Mouse (Mus musculus) spleen, postnatal 14 days (tissue): ENCODE measurements at regions not wholly inside any gene's neighbourhood (a gene's known extent, or its start where the extent isn't known, plus 50 kb on each side); places are given as distances from the start of the nearest gene placed in this dataset.

Experiments
- DNase-seq, 2 experiments: peaks; one replicate each; pipeline ENCODE4 v3.0.0; 2021 to 2022; ENCODE audit warnings: low spot score in 2 of 2

- no peak for DNase-seq
These were observed 87.8 kb upstream of the Cpm start for GRCm38 (mm10) chr10:117541487-117541886.

GRCm38 (mm10) chr10:117540747-117541398 lies 88.4 kb upstream of the Cpm start:
- no peak for DNase-seq

DNA sequence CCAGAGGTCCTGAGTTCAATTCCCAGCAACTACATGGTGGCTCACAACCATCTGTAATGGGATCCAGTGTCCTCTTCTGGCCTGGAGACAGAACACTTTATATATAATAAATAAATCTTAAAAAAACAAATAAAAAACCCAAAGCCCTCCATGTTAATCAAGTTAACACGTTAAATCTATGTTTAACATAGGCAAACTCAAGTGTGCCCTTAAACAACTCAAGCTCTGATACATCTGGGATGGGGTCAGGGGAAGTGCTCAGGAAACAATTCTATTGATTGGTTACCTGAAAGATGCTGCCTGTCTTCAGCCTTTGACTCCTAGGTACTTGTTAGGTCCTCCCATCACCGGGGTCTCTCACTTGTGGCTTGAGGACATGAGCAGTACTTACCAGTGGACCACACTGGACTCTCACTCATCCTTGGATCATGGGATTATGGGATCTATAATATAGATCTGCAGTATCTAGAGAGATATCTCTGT lies 89.1 kb upstream of the Cpm start:
- no peak for DNase-seq

GRCm38 (mm10) chr10:117539532-117539931 lies 89.8 kb upstream of the Cpm start:
- no peak for DNase-seq

DNA sequence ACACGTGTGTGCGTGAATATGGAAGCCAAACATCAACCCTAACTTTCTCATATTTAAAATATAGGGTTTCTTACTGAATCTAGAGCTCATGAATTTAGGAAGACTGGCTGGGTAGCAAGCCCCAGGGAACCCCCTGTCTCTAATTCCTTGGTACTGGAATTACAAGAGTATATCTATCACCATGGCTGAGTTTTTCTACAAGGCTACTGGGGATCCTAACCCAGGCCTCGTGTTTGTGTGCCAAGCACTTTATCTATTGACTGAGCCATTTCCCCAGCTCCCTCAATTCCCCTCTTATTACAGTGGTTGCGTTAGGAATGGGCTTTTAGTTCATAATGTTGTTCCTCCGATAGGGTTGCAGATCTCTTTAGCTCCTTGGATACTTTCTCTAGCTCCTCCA lies 90.6 kb upstream of the Cpm start:
- DNase-seq = no peak

DNA sequence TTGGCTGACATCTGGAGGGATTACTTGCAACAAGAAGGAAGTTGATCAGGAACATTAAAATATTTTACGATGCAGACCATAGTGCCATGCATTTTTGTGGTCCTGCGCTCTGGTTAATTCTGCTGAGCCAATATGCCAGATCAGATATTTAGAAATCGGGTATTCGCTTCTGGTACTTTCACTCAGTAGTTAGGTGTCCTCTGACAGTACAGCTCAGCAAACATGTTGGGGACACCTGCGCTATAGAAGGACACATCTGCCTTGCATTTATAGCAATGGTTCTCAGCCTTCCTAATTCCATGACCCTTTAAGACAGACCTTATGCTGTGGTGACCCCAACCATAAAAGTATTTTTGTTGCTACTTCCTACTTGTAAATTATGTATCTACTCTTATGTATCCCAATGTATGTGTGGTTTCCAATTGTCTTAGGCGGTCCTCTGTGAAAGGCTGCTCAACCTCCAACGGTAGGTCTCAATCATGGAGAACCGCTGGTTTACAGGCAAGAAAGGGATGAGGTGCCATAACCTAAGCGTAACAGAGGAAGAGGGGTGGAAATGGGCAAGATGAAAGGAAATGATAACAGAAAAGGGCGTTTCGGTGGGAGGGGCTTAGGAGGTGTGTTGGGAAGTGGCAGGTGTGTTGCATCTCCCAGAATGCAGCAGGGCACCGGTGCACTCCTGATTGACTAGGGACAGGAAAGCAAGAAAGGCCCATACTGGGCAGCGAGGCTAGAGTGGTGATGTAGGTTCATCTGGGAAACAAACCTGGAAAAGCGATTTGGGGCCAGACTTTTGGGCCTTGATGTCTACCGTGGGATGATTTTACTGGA lies 92.3 kb upstream of the Cpm start:
- no peak for DNase-seq

- DNase-seq = no peak
These were observed 93.5 kb upstream of the Cpm start for GRCm38 (mm10) chr10:117535843-117536242.

- no peak for DNase-seq
These were observed 94.1 kb upstream of the Cpm start for GRCm38 (mm10) chr10:117534992-117535719.

DNA sequence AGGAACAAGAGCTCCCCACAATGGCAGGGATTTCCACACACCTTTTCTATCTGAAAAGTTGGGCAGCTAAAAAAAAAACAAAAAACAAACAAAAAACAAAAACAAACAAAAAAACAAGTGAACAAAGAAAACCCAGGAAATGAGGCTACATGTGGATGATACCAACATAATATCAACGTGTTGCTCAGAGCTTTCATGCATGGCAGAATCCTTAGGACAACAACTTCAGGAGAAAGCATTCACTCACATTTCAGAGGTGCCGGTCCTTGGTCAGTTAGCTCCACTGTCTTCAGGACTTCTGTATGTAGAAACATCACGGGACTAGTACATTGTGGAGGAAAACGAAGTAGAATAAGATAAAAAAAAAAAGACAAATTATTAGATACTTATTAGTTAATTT lies 94.8 kb upstream of the Cpm start:
- no peak for DNase-seq

GRCm38 (mm10) chr10:117533541-117534386 lies 95.5 kb upstream of the Cpm start:
- no peak for DNase-seq

- DNase-seq = no peak
These were observed 96.4 kb upstream of the Cpm start for GRCm38 (mm10) chr10:117532750-117533540.

DNA sequence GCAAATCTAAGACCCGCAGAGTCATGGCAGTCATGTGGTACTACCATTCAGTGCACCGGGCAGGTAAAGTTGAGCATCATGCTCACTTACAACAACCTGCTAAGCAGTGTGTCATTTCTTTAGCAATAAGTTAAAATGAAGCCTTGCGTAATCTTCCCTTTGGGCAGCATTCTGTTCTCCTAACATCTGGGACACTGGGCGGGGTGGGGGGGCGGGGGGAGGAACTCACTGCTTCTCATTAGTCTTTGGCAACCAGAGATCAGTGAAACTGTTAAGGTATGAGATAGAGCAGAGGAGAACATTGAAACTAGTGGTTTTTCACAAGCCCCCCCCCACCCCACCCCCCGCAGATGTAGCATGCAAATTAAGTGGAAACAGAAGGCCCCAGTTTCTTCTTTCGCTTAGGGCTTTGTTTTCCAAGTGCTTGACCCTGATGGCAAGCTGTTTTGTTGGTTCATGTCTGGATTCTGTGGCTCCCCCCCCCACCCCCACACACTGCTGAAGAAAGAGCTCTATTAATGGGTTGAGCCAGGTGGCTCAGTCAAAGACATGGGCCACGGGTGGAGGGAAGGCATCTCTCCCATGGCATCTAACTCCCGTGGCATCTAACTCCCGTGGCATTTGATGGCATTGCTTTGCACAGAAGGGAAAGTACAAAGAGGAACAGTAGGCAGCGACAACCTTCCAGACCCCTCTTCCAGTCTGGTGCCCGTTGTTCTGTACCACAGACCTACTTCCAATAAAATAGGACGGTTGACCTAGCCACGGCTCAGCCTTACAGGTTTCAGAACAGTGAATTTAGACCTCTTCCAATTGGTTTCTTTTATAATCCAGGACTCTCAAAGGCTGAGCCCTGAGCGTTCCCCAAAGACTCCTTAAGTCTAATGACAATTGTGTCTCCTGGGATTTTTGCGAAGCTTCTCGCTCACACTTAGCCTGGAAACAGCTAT lies 97.2 kb upstream of the Cpm start:
- DNase-seq = no peak

- no peak for DNase-seq
These were observed 98.3 kb upstream of the Cpm start for GRCm38 (mm10) chr10:117530859-117531602.

GRCm38 (mm10) chr10:117530007-117530858 lies 99.1 kb upstream of the Cpm start:
- no peak for DNase-seq

GRCm38 (mm10) chr10:117529269-117530006 lies 99.9 kb upstream of the Cpm start:
- no peak for DNase-seq

DNA sequence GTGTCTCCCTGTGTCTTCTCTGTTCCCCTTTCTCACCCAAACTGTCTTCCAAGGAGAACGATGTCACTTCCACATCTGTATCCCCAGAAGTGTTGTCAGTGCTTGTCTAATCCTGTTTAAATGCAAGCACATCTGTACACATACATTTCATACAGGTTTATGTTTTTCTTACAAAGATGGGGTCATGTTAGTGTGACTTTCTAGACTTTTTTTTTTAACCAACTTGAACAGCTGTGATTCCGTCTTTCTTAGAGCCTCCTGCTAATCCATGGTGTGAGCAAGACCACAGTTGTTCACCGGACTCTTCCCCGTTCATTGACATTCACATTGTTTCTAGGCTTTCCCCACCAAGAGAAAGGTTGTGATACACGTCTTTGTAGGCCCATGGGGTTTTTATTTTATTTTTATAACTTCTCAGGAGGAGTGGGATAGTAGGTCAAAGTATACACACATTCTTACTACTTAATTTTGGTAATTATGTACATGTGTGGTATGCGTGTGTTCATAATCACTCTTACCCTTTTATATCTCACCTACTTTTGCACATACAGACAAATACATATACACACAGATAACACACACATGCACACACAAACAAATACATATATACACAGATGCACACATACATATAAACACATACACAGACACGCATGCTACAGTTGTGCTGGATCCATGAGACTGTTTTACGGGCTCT lies 100.6 kb upstream of the Cpm start:
- no peak for DNase-seq

GRCm38 (mm10) chr10:117527979-117528378 lies 101.3 kb upstream of the Cpm start:
- no peak for DNase-seq
